Mouse (Mus musculus) urinary bladder, adult 18-20 months (tissue): ENCODE measurements around the gene Asf1a.
"Not testable (repeated sequence)": the region's sequence is repeated elsewhere in the genome, so short reads cannot be mapped to it uniquely, and the experiment has no call there.

Source experiments
- DNase-seq, 2 experiments: peaks; one replicate each; pipeline ENCODE4 v3.0.0; 2022; ENCODE audit warnings: low spot score in 2 of 2, mixed read lengths in 2 of 2

The Asf1a gene

DNA sequence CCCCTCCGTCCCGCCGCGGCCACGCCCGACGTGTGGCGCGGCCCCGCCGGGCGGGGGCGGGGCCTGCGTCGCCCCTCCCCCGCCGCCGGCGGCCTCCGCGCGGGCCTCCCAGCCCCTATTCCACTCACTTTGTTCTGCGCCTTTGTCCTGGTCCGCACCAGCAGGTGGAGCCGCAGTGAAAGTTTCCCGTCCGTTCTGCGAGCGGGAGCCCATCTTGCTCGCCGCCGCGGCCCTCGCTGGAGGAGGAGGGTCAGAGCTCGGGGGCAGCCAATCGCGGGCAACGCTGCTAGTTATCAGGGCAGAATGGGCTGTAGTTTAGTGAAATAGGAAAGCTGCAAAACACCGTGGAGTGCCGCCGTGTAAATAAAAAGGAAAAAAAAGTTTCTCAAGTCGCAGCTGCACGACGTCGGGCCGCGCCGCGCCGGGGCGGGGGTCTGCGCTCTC, at the start of gene Asf1a:
TSS of gene Asf1a (plus strand) at position 81 of the 444 bp plus-strand sequence.
- peak; percentile 87 to 98 for DNase-seq

DNA sequence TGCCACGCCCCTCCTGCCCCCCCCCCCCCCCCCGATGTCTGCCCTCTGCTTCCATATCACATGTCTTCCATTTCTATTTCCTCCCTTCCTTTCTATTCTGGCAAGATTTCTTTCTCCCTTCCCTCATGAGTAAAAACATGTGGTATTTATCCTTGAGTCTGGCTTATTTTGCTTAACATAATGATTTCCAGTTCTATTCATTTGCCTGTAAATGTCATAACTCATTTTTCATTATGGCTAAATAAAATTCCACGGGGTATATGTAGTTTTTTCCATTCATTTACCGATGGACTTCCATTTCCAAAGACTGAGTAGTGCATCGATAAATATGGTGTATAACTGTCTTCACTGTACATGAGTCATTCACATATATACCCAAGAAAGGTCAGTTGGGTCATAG, 34.6 kb upstream of the Asf1a start:
- DNase-seq = no peak

DNA sequence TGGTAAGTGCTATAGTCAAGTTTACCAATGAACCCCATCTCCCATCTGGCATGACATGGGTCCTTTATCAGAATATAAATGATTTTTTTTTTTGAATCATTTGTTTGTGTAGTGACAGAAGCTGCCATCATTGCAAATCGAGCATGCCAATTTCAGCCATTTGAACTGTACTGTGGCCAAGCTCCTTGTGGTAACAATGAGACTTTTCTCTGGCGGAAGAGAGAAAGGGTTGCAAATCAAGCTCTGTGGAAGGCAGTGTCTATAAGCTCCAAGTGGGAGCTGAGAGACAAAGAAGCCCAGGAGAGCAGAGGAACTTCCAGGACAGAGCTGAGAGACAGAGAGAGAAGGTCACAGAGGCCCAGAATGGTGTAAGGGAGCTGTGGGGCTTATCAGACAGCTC, 31.0 kb upstream of the Asf1a start:
- no peak for DNase-seq

DNA sequence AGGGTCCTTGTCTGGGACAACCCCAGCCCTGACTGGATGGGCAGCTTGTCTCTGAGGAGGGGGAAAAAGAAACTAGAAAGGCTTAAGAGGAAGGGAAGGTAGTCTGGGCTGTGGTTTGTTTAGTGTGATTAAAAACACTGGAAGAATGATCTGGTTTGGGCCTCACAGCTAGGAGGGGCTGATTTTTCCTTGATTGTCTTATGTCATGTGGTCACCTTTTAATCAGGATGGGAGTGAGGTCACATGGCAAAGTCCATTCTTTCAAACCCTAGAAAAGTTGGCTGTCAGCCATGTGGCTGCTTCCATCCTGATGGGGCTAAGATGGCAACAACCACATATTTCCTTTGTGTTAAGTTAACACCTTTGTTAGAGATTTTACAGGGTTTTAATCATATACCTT, 28.0 kb upstream of the Asf1a start:
- no peak for DNase-seq

DNA sequence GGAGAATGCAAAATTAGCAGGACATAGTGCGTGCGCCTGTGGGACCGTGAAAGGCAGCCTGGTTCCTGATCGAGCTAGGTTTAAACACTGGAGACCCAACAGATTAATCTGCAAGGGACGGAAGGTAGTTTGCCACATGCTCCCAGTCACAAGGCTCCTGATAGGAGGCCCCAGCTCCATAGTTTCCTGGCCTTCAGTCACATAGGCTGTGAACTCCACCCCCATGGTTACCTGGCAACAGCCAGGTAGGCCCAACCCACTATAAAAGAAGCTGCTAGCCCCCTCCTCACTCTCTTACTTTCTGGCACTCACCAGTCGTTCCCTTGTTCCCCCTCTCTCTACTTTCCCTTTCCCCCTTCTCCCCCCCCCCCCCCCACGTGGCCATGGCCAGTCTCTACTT, 16.4 kb upstream of the Asf1a start:
- no peak for DNase-seq

DNA sequence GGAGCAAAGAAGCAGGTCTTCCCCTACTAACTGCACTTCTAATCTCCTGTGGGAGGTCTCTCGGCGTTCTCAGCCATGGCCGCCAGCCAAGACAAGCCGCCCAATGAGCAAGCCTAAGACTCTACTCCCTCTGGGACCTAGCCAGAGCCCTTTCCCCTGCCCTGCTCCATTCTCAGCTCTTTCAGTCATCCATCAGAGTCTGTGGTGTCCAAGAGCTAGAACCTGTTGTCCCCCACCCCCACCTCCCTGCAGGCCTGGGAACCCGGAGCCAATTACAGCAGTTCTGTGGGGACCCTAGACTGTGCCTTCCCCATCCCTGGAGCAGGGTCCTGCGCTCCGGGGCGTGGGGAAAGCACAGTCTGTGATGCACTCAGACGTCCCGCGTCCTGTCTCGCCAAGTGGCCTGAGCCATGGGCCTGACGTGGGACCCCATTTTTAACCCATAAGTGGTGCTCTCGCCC, 15.9 kb upstream of the Asf1a start:
- DNase-seq = peak; percentile 16 to 24

DNA sequence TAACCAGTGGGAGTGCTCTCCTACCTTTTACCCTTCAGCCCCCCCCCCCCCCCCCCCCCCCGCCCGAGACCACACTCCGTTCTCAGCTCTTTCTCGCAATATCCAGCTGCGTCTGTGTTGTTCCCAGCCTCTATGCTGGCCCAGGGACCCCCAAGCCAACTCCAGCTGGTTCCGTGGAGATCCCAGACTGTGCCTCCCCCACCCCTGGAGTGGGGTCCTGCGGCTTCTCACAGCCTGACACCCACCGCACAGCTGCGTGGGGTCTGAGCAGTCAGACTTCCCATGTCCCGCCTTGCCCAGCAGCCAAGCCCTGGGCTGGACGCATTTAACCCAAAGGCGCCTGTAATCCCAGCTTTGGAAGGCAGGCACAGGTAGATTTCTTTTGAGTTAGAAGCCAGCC, 15.5 kb upstream of the Asf1a start:
- no peak for DNase-seq

DNA sequence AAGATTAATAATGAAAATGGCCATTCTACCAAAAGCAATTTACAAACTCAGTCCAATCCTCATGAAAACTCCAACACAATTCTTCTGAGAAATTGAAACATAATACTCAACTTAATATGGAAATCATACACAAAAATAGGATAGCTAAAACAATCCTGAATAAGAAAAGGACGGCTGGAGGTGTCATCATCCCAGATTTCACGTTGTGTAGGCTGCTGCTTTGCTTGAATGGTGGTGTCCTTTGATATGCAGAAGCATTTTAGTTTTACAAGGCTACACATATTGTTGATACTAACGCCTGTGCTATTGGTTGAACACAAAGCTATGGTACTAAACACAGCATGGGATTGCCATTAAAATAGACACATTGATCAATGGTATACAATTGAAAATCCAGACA, 10.8 kb upstream of the Asf1a start:
- no peak for DNase-seq

DNA sequence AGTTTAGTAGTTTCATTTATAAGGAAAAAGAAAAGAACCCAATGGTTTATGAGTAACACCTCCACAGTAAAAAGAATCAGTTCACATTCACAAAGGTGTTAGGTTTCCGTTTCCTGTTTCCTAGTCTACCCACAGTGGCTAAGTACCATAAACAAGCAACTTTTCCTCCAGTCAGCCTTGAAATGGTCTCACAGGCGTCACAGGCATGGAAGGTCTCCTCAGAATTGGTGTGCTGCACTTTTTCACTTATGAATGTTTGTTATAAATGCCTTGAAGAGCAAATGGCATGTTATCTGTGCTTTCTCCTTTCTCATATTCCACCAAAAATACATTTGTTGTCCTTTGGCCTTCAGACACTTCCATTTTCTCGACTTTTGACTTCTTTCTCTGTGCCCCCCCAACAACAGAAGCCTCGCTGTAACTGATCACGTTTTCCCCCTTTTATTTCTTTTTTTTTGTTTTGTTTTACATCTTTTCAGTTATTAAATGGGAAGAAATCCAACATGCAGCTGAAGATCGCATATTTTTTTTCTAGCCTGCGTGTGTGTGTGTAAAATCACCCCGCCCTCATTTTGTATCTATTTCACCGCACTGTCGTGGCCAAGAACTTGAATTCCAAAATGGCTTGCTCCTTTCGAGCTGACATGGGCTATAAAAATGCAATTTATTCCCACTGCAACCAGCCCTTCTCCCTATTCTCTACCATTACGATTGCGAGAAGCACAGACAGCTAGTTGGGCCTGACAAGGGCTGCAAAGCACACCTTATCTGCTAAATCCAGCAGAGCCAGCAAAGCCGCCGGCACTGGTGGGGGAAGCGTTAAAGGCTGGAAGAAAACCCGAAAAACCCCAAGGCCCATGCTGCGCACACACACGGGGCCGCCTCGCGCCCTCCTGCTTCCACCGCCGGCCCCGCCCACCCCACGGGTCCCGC, 547 bp upstream of the Asf1a start:
- DNase-seq = peak in 1 of 2 experiments; percentile 62

DNA sequence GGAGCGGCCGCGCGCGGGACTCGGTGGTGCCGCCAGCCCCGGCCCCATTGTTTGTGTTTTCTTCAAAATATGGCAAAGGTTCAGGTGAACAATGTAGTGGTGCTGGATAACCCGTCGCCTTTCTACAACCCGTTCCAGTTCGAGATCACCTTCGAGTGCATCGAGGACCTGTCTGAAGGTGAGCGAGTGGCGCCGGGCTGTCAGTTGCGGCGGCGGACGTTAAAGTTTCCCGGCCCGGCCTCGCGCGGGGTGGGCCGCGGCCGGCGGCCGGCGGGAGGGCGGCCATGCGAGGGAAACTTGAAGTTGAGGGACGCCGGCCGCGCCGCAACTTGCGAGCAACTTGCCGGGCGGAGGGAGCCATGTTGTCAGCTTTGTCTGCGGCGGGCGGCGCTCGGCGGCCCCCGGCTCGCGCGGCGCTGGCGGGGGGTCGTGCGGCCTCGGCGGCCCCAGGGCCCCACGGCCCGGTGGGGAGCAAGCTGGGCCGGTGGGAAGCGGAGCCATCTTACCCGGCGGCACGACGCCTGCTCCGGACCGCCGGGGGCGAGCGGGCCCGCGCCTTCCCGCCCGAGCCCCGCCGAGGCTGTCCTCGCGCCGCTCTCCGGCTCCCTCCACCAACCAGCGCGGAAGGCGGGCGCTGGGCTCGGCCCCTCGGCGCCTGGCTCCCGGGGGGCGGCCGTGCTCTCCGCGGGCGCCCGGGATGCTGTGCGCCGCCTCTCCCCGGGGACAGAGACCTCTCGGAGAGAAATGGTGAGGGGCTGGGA, 744 bp downstream of the Asf1a start:
- peak in 1 of 2 experiments; percentile 68 for DNase-seq

DNA sequence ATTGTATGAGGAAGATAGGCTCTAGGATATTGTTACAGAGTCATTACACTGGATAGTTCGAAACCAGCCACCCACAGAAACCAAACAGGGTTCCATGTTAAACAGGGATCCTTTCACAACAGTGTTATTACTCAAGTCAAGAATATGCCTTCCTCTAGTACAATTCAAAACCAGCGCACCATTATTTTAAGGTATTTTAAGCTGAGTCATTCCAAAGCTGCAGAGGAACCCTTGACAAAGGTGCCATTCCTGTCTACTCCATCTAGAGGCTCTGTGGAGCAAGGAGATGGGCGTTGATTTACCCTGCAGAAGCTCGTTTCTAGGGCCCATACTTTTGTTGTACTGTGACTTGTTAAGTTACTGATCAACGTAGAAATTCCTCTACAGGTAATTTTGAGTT, 2.3 kb downstream of the Asf1a start:
- no peak for DNase-seq

DNA sequence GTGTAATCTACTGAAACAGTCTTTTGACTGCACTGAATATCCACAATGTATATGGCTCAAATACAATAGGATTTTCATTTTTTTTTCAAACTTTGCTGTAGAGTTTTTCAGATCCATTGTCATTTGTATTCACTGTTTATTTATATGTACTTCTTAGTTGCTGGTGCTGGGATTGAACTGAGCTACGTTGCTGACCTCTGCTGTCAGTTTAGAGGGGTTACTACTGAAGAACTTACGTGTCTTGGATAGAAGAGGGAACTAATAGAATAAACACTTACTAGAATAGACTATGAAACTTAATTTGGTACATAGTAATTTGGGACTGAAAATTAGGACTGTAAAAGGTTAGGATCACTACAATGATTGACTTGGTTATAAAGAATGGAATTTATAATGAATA, 8.8 kb downstream of the Asf1a start:
- no peak for DNase-seq

DNA sequence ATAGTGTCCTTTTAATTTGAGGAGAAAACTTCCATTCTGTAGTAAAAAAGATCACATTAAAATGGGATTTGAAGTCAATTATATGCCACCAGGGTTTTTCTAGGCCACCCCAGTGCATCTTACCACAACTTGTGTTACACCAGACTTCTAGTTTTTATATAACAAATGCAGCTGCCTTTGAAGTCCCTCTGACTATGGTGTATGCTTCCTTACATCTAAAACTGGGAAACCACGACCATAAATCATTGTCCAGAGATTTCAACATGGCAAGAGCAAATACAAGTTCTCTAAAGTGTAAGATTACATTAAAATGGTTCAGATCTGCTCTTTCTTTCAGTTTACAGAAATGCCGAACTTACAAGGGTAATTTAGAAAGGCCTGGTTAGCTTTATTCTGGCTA, 11.7 kb downstream of the Asf1a start:
- no peak for DNase-seq

DNA sequence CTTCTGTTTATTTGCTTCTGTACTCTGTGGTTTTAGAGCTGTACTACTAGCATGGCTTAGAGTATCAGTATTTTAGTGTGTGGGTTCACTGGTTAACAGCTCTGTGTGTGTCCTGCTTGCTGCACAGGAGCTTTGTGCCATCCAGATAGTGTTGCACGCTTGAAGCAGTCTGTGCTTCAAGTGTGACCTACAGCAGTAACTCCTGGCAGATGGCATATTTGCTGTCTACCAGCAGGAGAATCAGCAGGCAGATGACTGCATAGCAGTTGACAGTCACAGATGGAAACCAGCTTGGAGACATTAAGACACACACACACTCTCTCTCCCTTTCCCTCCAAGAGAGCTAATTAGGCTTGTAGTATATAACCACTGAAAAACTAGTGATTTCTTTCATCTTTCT, 15.6 kb downstream of the Asf1a start:
- DNase-seq = no peak

DNA sequence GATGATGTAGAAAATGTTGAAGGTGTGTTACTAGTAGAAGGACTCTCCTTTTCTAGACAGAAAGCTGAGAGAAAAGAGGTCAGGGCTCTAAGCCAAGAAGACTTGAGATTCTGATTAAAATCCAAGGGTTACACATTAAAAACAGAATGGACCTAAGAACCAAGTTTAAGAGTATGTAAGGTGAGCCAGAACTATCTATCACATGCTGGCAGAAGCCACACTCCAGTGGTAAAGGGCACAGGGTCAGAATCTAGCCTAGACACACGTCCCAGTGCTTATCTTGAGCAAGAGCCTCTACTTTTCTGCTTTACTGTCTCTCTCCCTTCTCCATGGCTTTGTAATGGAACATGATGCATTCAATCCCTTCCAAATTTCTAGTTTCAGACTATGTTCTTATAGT, 17.4 kb downstream of the Asf1a start:
- no peak for DNase-seq

DNA sequence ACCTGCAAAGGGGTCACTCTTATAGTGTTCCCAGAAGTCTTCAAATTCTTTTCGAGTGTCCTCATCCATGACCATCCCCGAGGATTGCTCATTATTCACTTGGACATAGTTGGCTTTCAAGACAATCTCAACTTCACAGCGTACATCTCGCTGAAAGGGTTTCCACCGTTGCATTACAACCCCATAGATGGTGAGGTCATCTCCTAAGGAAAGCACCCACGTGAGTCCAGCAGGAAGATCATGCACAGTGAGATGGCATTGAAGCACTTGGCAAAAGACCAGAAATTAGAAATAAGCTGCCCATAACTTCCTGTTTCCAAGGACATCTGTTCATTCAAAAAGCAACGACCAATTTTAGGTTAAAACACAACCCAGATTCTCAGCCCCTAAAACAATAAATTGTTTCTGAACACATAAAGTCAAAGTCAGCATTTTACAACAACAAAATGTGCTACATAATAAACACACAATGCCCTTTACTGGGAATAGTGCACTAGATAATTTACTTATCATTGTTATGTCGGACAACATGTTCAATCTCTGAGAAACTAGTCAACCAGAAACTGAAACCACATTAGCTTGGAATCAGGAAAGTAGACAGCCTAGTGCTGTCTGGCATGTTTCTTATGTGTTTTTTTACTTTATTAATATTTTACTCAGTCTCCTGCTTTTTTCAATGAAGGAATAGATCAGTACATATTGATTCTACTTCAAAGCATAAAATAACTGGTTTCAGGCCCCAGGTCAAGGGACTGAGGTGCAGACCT, 19.5 kb downstream of the Asf1a start:
- no peak for DNase-seq

DNA sequence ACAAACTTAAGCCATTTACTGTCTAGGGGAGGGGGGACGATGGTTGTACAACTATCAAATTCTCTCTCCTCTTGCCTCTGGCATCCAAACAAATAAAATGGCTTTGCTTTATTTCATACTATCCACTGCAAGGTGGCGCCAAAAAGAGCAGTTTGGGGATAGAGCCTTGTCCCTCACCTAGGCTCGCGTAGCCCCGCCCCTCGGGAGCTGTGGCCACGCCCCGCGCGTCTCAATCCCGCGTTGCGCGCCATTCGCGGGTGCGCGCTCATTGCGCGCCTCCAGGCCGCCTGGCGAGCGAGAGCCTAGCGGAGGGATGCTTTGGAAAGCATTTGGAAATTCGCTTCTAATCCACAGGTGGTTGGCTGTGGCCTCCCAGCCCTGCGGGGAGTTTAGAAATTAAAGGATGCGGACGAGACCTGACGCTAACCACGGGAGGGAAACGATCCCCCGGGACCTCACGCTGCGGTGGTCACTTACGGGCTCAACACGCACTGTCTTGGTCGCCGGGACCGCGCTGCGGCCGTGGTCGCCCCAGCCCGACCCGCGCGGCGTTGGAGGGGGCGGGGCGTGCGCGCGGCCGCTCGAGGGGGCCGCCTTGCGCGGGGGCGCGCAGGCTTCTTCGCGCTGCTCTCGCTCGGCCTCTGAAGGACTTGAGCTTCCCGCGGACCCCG, 32.8 kb downstream of the Asf1a start:
- peak; percentile 83 to 95 for DNase-seq

DNA sequence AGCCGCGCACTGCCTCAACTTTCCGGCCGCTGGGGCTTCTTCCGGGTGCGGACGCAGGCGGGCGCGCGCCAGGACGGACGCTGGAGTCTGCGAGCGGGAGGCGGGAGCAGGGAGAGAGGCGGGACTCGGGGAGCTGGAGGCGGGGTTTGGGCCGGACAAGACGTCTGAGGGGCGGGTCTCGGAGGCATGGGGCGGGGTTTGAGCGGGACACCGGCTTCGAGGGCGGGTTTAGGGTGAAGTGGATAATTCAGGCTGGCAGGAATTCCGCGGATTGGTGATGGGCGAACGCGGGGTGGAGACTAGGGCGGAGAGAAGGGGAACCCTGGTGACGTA, 33.3 kb downstream of the Asf1a start:
- DNase-seq = peak; percentile 92 to 96

DNA sequence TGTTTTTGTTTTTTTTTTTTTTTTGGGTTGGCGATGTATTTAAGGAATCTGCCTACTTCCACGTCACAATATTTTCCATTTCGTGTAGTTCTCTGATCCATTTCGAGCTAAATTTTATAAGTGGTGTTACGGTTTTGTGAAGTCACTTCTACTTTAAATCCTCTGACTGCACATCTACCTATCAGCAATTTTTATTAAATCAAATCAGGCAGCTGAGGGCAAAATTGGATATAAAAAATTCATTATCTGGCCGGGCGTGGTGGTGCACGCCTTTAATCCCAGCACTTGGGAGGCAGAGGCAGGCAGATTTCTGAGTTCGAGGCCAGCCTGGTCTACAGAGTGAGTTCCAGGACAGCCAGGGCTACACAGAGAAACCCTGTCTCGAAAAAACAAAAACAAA, 33.8 kb downstream of the Asf1a start, which contains the start of gene Mcm9:
TSS of gene Mcm9 (minus strand) at position 101 of the 400 bp plus-strand sequence.
- not testable (repeated sequence) for DNase-seq

DNA sequence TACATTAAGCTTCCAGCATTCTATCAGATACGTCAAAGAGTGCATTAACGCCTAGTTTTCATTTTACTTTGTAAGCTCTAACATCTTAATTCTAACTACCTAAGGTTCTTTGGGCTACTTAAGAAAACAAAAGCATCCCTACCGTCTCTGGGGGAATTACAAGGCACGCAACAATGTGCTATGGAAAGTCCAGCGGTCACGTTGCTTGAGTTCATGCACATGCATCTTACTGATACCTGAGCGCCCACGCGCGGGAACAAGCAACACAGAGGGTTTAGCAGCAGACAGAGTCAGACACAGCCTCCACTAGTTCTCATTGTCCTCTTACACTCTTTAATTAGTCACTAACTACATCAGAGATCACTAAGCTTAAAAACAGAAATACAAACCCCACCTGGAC, 37.6 kb downstream of the Asf1a start:
- no peak for DNase-seq

DNA sequence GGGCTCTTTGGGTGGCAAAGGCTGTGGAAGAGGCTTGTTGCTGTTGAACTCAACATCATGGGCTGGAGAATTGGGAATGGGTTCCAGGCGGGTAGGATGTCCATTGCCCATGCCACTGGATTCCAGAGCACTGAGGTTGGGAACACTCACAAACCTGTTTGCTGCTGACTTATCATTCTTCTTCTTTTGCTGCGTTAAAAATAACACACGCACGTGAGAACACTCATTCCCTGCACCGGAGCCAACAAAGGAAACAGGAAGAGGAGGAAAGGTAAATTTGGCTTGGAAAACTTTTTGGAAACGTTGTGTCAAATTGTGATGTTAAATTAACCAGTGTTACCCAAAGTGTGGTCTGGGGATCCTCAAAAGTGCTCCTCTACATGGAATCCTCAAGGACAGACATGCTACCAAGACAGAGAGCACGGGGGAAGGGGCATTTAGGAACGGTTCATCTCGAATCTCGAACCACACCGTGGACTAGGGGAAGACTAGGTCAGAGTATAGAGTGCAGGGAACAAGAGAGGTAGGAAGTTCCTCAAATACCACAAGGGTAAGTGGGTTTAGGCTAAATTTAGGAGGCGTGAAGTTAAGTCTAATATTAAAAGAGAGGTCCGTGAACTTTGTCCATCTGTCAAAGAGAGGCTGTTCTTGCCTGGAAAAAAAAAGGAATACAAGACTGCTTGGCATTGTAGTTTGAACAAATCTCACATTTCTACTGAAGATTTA, 38.9 kb downstream of the Asf1a start:
- no peak for DNase-seq
